Mouse (Mus musculus) B cell, adult (primary cell): ENCODE measurements around the gene Rplp2. TPM values are rescaled to one million over a fixed set of nuclear protein-coding genes. Genes with fewer than 3 reads are reported as not detected.

Experiments used
- total RNA-seq: library from RNA; stranded (reverse); gene quantifications from 4 replicates; pipeline ENCODE4 v1.2.4, GENCODE M21; 2023; ENCODE audit not compliant: inconsistent age

The Rplp2 gene
- 2,310 to 2,622 TPM (median 2,359 TPM) in 4 replicates for total RNA-seq

DNA sequence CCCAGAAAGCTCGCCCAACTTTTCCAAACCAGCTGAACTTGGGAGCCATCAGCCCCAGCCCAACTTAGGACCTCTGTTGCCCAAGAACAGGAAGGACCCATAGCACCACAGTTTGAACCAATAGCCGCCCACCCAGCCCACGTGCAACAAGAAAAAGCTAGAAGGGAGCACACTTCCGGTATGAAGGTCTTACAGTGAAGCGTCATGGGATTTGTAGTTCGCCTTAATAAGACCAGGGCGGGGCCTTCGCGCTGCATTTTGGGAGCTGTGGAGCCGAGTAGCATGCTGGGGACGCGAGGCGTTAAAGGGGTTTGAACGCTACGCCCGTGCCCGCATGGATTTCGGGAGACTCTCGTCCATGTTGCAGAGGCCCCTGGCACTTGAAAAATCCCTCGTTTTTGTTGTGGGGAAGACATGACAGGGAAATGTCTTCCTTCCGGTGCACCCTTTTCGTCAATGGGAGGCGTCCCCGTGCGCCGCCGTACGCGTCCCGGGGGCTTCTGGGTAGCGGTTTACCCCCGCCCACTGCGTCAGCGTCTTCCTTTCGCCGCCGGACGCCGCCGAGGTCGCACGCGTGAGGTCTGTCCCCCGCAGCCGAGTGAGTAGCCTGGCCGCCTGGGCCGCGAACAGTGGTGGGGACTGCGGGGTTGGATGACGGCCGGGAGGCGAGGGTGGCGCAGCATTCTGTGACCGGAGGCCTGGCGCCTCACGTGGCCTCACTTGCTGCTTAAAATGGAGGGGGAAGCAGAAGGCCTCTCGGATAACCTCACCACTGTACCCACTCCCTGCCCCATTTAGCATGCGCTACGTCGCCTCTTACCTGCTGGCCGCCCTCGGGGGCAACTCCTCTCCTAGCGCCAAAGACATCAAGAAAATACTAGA lies at the start of gene Rplp2:
Gene Rplp2 (plus strand): TSS at position 261 of the 882 bp plus-strand sequence.

DNA sequence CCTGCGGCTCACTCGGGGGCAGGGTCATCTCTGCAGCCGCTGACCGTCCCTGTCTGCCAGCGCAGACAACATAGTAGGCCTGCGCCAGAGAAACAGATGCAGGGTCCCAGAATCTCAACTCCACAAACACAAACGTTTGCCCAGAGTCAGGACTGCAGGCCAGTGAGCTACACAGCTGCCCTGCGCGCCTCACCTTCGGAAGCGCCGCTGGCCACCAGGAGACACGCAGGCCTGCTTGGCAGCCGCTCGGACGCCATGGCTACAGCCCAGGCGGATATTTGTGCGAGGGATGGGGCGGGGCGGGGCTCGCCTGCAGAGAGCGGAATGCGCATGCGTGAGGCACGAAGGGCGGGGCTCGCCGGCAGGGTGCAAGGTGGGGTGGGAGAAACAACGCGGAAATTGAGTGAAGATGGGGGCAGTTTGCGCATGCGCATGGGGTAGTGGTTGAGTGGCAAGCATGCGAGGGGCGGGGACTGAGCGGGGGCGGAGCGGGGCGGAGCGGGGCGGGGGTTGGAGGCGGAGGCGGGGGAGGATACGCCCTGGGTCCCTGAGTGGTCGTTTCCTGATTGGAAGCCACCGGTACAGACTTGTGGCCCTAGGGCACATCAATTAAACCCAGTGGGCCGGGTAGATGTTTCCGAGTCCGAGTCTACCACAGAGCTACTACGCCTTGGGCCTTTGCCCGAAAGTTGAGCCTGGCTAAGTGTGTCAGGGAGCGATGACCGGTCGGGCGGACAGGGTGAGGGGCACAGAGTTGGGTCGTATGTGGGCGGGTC lies 33.2 kb upstream of the Rplp2 start, which contains the start of gene Gatd1:
Gene Gatd1 (minus strand): TSS at position 328 of the 776 bp plus-strand sequence.

DNA sequence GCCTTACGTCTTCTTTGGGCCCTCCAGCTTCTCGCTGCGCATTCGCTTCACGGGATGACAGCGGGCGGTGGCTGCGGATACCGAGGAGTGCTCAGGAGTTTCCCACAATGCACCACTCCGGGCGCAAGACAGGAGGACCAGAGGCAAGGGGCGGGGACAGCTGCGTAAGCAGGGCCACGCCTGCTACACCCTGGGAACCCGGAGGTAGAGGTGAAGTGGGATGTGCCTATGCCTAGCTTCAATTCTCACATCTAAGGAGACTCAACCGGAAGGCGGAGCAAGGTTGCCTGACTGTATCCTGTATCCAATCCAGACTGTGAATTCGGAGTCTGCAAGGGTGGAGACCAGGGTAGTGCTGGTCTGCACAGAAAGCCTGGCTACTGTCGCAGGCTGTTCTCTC lies 17.9 kb upstream of the Rplp2 start, which contains the start of gene Cend1:
Gene Cend1 (minus strand): TSS at position 182 of the 400 bp plus-strand sequence.

DNA sequence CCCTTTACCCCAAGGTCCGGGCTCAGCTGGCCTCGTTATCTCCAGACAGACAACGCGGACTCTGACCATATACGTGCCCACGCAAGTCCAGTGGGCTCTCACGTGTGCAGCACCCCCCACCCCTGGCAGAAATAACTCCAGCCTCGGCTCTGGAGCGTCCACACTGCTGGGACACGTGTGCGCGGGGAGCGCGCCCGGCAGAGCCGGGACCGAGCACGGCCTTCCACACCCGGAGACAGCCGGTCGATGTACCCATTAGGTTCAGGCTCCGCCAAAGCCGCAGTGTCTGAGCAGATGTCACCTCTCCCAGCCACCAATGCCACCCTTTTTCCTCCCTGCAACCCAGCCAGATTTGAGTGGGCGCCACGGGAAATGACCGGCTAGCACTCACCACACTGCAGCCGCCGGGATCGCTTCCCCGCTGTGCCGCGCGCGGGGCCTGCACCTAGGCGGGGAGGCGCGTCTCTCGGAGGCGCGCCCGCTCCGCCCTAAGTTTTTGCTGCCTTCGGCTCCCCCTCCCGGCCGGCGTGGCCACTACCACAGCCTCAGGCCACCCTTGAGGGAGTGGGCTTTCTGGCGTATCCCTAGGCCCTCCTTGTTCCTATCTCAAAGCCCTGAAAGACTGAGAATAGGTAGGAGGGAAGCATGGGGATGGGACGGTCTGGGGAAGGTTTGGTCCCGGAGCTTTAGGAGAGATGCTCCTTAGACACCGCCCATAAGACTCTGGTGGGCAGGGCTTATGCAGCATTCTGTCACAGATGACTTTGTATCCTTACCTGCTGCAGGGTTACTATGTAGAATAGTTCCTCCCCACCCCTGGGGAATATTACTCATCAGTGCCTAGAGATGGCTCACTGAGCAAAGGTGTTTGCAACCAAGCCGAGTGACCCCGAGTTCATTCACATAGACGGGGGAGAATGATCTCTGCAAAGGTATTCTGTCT lies 9.7 kb upstream of the Rplp2 start, which contains the start of gene Slc25a22:
Gene Slc25a22 (minus strand): TSS at position 715 of the 943 bp plus-strand sequence.

DNA sequence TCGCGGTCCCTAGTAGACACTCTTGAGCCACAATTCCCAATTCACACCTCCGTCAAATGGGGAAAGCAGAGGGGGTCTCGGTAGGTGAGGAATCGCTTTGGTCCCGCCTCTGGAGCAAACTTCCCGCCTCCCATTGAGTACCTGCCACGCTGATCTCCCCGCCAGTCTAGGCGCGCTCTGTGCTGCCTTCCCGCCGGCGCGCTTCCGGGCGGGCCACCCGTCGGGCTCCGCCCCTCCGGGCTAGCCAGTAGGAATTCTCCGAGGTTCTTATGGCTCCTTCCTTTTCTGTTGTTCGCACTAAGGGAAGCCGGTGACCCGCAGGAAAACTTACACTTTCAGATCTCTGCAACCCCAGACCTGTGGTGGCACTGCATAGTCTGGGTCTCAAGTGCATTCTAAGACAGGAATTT lies 3.3 kb upstream of the Rplp2 start, which contains the start of gene Pidd1:
Gene Pidd1 (minus strand): TSS at position 198 of the 410 bp plus-strand sequence.

DNA sequence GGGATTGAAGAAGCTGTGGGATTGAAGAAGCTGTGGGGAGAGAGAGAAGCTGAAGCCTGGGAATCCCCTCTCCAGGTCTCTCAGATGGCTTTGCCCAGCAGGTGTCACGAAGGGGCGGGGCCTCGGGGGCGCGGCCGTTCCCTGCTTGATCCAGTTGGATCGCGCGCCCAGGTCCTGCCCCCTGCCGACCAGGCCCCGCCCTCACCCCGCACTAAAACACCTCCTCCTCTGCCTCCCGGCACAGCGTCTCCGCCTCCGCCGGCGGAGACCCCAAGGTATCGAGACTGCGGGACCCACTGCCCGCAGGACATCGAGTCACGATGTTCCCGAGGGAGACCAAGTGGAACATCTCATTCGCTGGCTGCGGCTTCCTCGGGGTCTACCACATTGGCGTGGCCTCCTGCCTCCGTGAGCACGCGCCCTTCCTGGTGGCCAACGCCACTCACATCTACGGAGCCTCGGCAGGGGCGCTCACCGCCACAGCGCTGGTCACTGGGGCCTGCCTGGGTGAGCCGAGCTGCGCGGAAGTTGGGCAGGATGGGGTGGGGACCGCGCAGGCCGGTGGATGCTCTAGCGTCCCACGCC lies 7.9 kb downstream of the Rplp2 start, which contains the start of gene Pnpla2:
Gene Pnpla2 (plus strand): TSS at position 232 of the 585 bp plus-strand sequence.

DNA sequence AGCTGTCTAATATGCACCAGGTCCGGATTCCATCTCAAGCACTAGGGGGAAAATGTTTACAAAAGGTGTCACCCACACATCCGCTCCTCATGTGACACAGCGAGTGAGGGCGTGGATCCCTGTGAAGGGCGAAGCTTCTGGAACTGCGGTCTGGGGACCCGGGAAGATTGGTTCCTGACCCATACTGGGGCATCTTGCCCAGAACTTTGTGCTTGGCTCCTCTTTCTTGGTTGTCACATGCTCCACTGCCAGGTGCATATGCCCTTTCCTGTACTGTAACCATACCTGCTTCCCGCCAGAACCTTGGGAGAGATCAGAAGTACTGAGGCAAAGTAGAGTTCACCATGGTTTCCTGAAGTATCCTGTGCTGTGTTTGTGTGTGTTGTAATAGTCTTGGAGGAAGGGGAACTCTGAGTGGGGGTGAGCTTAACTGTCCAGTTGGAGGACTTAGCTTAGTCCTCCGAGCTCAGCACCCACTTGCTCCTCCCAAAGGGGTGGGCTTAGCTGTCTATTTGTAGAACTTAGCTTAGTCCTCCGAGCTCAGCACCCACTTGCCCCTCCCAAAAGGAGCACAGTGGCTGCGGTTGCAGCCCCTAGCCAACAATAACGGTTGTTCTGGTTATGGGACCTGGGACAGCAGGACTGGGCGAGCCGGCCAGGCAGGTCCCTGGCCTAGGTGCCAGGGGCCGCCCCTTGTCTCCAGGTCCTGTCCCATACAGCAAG lies 13.4 kb downstream of the Rplp2 start, which contains the start of gene Cracr2b:
Gene Cracr2b (plus strand): TSS at position 704 of the 723 bp plus-strand sequence.

DNA sequence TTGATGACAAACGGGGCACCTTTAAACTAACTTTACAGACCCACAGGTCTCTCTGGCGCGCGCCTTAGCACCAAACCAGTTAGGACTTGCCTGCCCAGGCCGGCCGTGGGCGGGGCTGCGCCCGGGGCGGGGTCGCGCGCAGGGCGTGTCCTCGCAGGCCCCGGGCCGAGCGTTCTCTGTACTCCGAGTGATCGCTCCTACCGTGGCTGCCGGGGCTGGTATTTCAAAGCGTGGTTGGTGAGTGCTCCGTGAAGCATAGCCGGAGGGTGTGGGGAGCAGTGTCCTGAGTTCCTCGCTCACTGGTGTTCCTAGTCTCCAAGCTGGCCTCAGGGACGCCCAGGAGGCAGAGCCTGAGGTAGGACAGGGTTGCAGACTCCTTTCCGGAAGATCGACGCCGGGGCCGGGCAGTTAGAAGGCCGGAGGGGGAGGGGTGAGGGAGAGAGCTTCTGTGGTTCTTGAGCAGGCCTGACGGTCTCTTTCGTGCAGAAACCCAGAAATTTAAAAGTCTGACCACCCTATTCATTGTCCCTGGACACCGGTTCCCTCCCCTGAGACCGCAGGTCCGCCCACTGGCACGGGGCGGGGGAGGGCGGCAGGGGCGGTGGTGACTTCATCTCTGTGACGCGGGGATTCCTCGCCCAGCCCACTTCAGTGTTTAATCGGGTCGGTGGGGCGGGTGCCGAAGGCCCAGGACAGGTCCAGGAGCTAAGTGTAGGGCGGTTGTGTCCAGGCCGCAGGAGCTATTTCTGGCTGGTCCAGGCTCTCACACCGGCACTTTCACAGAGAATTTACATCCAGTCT lies 20.3 kb downstream of the Rplp2 start, which contains the start of gene Cd151:
Gene Cd151 (plus strand): TSS at position 163 of the 801 bp plus-strand sequence.

DNA sequence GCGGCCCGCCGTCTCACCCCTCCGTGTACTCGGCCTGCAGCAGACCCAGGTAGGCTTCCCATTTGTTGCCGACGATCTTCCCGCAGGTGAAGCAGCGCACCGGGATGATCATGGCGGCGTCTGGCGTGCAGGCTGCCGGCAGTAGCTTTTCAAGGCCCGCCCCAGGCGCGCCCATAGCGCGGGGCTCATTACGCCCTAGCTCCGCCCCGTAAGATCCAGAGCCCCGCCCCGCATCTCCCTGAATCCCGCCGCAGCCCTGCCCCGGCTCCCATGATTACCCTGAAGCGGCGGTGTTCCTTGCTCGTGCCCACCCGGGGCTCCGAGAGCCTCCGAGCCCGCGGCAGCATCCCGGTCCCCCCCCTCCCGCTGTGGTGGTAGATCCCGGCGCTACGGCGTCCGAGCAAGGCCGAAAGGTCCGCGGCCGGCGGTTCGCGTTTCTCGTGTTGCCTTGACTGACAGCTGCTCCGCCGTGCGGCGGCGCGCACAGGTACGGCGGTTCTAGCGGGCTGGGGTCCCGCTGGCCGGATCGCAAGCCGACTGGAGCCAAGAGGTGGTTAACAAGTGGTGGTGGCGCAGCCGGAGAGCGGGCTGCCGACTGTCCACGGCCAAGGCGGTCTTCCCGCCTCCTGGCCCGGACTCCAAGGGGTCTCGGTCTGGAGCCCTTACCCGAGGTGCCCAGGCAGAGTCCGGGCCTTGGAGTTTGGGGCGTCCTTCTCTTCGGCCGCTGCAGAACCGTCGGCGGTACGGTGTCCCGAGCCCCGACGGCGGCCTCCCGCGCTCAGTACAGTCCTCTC lies 28.0 kb downstream of the Rplp2 start, which contains the start of the genes Polr2l and Tspan4:
Gene Polr2l (minus strand): TSS at position 122 of the 794 bp plus-strand sequence.
Gene Tspan4 (plus strand): TSS at position 230 of the 794 bp plus-strand sequence.

Other genes starting within 250 kb of the Rplp2 start
- 3.7 to 4.6 TPM (median 4.1 TPM) in 4 replicates for gene Lmntd2, start 233.3 kb upstream of the Rplp2 start, total RNA-seq
- 8.4 to 13.1 TPM (median 10.6 TPM) in 4 replicates for gene Rassf7, start 231.5 kb upstream of the Rplp2 start, total RNA-seq
- gene Phrf1, start 218.6 kb upstream of the Rplp2 start, total RNA-seq = 136 to 148 TPM (median 141 TPM) in 4 replicates
- 32.3 to 66.0 TPM (median 40.5 TPM) in 4 replicates for gene Irf7, start 180.9 kb upstream of the Rplp2 start, total RNA-seq
- not detected in 4 replicates for gene Cdhr5, start 170.6 kb upstream of the Rplp2 start, total RNA-seq
- gene Sct, start 168.2 kb upstream of the Rplp2 start, total RNA-seq = not detected in 4 replicates
- not detected in 4 replicates for gene Drd4, start 155.4 kb upstream of the Rplp2 start, total RNA-seq
- 33.9 to 38.7 TPM (median 37.0 TPM) in 4 replicates for gene Deaf1, start 119.7 kb upstream of the Rplp2 start, total RNA-seq
- 14.7 to 20.5 TPM (median 19.9 TPM) in 4 replicates for gene Tmem80, start 119.6 kb upstream of the Rplp2 start, total RNA-seq
- gene Eps8l2, start 108.5 kb upstream of the Rplp2 start, total RNA-seq = 1.2 TPM in 1 of 4 replicates, not detected in the others
- 139 to 149 TPM (median 140 TPM) in 4 replicates for gene Taldo1, start 55.2 kb upstream of the Rplp2 start, total RNA-seq
- 34.1 to 35.8 TPM (median 34.8 TPM) in 4 replicates for gene Gatd1, start 33.2 kb upstream of the Rplp2 start, total RNA-seq
- gene Cend1, start 17.9 kb upstream of the Rplp2 start, total RNA-seq = not detected in 4 replicates
- gene Slc25a22, start 9.5 kb upstream of the Rplp2 start, total RNA-seq = 44.4 to 46.9 TPM (median 46.3 TPM) in 4 replicates
- gene Pidd1, start 3.3 kb upstream of the Rplp2 start, total RNA-seq = 5.6 to 6.9 TPM (median 6.6 TPM) in 4 replicates
- gene Pnpla2, start 7.8 kb downstream of the Rplp2 start, total RNA-seq = 49.9 to 60.8 TPM (median 54.8 TPM) in 4 replicates
- gene Cracr2b, start 13.7 kb downstream of the Rplp2 start, total RNA-seq = not detected in 4 replicates
- 8.1 to 14.8 TPM (median 10.3 TPM) in 4 replicates for gene Cd151, start 20.0 kb downstream of the Rplp2 start, total RNA-seq
- gene Polr2l, start 27.8 kb downstream of the Rplp2 start, total RNA-seq = 16.3 to 21.7 TPM (median 16.8 TPM) in 4 replicates
- gene Tspan4, start 27.9 kb downstream of the Rplp2 start, total RNA-seq = 2.1 to 4.1 TPM (median 3.3 TPM) in 4 replicates
- gene Chid1, start 92.5 kb downstream of the Rplp2 start, total RNA-seq = 21.3 to 25.0 TPM (median 22.2 TPM) in 4 replicates
- 37.2 to 43.5 TPM (median 39.6 TPM) in 4 replicates for gene Ap2a2, start 114.8 kb downstream of the Rplp2 start, total RNA-seq
- not detected in 4 replicates for gene Muc6, start 207.9 kb downstream of the Rplp2 start, total RNA-seq
- gene Muc2, start 243.0 kb downstream of the Rplp2 start, total RNA-seq = not detected in 4 replicates